Mouse (Mus musculus) erythroblast, embryonic 14.5 days (primary cell): Measurements from ENCODE around the gene Fanci.

Experiments used
- GATA1 ChIP-seq: IDR thresholded peaks from 2 replicates; pipeline ENCODE4 v1.6.1; 2012; ENCODE audit warnings: low read length, inconsistent platforms, mixed read lengths
- TAL1 ChIP-seq: IDR thresholded peaks from 3 replicates; pipeline ENCODE4 v1.6.1; 2012; ENCODE audit warnings: low read length, inconsistent platforms, mixed read lengths

DNA sequence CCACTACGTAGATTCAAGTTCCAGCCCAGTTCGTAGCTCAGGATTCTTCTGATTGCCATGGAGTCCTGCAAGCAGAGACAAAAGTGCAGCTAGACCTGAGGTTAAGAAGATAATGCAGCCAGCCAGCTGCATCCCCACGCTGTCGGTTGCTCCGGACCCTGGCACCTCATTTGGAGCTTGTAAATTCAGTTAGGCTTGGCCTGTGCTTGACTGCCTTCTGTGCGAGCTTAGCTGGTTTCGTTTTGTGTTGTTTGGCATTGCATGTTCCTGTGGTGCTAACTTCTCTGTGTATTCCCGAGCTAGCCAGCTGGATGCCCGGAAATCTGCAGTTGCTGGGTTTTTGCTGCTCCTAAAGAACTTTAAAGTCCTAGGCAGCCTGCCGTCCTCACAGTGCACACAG lies 34.1 kb downstream of the Fanci start:
- no peak for TF ChIP-seq GATA1
- TF ChIP-seq TAL1, result no peak
